Mouse (Mus musculus) megakaryocyte, embryonic 14.5 days (primary cell): ENCODE measurements at regions not wholly inside any gene's neighbourhood (a gene's known extent, or its start where the extent isn't known, plus 50 kb on each side); places are given as distances from the start of the nearest gene placed in this dataset.

Experiments
- H3K27me3 ChIP-seq: replicated peaks from 2 replicates; pipeline ENCODE3; 2012; ENCODE audit warnings: inconsistent platforms
- H3K36me3 ChIP-seq: replicated peaks from 2 replicates; pipeline ENCODE3; 2012; ENCODE audit warnings: low read length, inconsistent platforms, mixed read lengths
- H3K4me1 ChIP-seq: 2 replicates; pipeline ENCODE4 v1.6.1; 2012; ENCODE audit warnings: inconsistent platforms
- H3K4me3 ChIP-seq: replicated peaks from 2 replicates; pipeline ENCODE3; 2012; ENCODE audit warnings: moderate library complexity, mild to moderate bottlenecking, inconsistent platforms
- H3K9me3 ChIP-seq: 2 replicates; pipeline ENCODE4 v1.6.1; 2012; ENCODE audit warnings: inconsistent platforms
- FLI1 ChIP-seq: IDR thresholded peaks from 2 replicates; pipeline ENCODE4 v1.6.1; 2012; ENCODE audit warnings: low read length, inconsistent platforms, mixed read lengths
- GATA1 ChIP-seq: IDR thresholded peaks from 3 replicates; pipeline ENCODE4 v1.6.1; 2012; ENCODE audit warnings: mixed read lengths, low read length, inconsistent platforms, borderline replicate concordance

DNA sequence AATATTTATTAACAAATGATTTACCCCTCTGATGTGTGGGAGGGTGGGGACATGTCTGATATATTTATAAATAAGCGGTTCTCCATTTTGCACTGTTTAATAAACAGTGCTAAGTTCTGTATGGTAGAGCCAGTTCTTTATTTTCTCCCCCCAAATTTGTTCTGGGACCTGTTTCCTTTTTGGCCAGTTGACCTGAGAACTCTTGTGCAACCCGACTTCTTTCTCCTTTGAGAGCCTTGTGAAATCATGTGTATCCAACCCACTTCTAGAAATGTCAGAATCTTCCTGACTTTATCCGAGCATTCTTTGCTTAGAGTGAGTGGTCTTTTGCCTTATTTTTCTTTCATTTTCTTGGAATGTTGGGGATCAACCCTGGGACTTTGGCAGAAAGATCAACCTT is 102.6 kb upstream of the Tgfbr2 start:
- no peaks in the 10 kb centered on the region for H3K36me3 ChIP-seq
- TF ChIP-seq FLI1, result no peak
- TF ChIP-seq GATA1, result no peak
- H3K9me3 ChIP-seq, result no peaks in the 10 kb centered on the region
- peaks cover 3% of the 10 kb centered on the region for H3K27me3 ChIP-seq
- H3K4me3 ChIP-seq, result no peak overlapping the region
- no peaks in the 10 kb centered on the region for H3K4me1 ChIP-seq

DNA sequence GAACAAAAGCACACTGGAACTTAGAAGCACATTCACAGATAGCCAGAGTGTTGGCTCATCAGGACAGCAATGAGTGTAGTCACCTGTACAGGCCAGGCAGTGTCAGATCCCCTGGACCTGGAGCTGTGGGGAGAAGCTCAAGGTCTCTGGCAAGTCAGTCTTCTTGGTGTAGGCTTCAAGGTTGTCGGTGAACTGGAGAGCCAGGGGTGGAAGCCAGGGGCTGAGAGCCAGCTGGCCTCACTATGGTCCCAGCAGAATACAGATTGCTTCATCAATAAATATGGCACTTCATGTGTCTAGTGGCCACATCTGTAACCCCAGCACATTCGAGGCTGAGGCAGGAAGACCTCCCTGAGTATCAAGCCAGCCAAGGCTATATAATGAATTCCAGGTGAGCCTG is 101.0 kb upstream of the Tgfbr2 start:
- Histone ChIP-seq H3K36me3 (no peaks in the 10 kb centered on the region), H3K9me3 (no peaks in the 10 kb centered on the region), H3K27me3 (peaks cover 5% of the 10 kb centered on the region), H3K4me1 (no peaks in the 10 kb centered on the region), H3K4me3 (no peak overlapping the region)
- TF ChIP-seq FLI1 (no peak), GATA1 (no peak)

DNA sequence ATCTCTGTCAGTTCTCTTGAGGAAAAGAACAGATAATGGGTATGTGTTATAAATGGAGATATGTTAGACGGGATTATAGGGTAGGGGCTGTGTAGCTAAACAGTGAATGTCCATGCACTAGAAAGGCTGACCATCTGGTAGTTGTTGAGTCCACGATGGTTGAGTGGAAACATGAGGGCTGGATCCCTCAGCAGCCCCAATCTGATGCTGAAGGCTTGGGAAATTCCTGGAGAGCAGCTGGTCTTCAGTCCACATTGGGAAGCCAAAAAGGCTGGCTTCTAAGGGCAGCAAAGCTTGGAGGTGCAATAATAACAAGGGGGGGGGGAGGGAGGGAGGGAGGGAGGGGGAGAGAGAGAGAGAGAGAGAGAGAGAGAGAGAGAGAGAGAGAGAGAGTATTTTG is 97.3 kb upstream of the Tgfbr2 start:
- Histone ChIP-seq H3K4me1 (no peaks in the 10 kb centered on the region), H3K9me3 (no peaks in the 10 kb centered on the region), H3K4me3 (no peak overlapping the region), H3K36me3 (no peaks in the 10 kb centered on the region), H3K27me3 (peaks cover 8% of the 10 kb centered on the region)
- TF ChIP-seq FLI1 (no peak), GATA1 (no peak)

DNA sequence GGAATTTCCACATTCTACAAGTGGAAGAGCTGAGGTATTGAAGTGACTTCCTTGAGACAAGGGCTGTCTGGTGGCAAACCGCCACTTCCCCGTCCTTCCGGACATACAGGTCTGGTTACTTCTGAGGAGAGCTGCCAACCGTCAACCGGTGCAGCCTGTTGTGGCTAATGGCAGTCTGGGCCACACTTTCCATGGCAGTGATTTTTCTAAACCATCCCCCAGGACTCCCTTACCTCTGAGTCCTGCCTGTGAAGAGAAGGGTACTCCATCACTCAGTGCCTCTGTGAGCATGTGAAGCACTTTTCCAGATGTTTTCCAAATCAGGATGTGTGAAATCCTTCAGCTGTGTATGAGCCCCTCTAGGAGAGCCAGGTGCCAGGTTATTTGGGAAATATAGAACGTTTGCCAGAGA is 95.3 kb upstream of the Tgfbr2 start:
- peaks cover 11% of the 10 kb centered on the region for H3K27me3 ChIP-seq
- TF ChIP-seq FLI1 (no peak), GATA1 (no peak)
- no peaks in the 10 kb centered on the region for H3K36me3 ChIP-seq
- no peaks in the 10 kb centered on the region for H3K4me1 ChIP-seq
- H3K4me3 ChIP-seq, result no peak overlapping the region
- H3K9me3 ChIP-seq, result no peaks in the 10 kb centered on the region

DNA sequence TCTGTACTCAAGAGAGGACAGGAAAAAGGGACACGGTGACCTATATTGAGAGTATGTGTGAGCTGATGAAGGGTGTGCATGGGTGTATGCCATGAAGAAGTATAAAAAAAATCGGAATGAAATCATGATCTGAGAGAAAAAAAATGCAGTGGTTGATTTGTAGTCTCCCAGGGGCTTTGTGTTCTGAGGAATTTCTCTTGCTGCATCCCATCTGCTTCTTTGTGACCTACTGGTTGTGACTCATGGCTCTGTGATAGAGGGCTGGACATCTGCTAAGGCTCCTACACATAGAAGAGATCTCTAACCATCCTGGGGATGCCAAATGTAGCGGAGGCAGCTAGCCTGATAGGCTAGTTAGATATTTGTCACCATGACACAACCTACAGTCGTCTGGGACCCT is 92.3 kb upstream of the Tgfbr2 start:
- TF ChIP-seq GATA1 (no peak), FLI1 (no peak)
- peaks cover 12% of the 10 kb centered on the region for H3K27me3 ChIP-seq
- H3K9me3 ChIP-seq, result no peaks in the 10 kb centered on the region
- H3K4me3 ChIP-seq, result no peak overlapping the region
- no peaks in the 10 kb centered on the region for H3K36me3 ChIP-seq
- no peaks in the 10 kb centered on the region for H3K4me1 ChIP-seq

DNA sequence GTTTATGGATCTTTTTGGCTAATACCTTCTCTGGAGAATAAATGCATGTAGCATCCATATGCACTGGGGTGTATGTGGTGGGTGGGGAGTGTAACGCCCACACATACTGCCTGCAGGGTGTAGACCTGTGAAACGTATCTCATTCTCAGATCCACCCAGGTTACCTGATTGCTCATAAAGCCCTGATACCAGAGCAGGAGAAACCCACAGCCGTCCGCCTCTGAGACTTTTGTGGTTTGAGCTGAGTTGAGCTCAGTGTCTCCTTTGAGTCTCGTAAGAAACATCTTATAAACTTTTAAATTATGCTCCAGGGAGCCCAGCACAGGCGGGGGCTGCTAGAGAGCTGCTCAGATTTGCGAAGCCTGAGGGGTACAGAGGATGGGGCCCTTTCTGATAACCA is 88.7 kb upstream of the Tgfbr2 start:
- Histone ChIP-seq H3K27me3 (peaks cover 4% of the 10 kb centered on the region), H3K4me1 (no peaks in the 10 kb centered on the region), H3K36me3 (no peaks in the 10 kb centered on the region), H3K9me3 (no peaks in the 10 kb centered on the region), H3K4me3 (no peak overlapping the region)
- no peak for TF ChIP-seq FLI1
- no peak for TF ChIP-seq GATA1

DNA sequence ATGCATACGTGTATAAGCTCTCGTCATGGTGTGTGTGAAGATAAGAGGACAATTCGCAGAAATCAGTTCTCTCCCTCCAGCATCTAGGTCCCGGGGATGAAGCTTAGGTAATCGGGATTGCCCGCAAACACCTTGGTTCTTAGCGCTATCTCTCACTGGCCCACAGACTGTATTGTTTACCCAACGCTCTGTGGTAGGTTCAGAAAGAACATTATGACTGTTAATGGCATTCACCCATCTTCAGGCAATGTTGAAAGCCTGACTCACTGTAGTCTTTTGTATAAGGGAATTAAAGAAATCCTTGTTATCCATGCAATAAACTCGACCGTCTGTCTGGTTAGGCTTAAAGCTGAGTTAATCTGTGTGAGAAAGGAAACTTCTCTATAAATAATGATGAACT is 84.4 kb upstream of the Tgfbr2 start:
- Histone ChIP-seq H3K4me3 (no peak overlapping the region), H3K36me3 (no peaks in the 10 kb centered on the region), H3K4me1 (no peaks in the 10 kb centered on the region), H3K27me3 (peaks cover 1% of the 10 kb centered on the region), H3K9me3 (peaks cover 23% of the 10 kb centered on the region)
- no peak for TF ChIP-seq FLI1
- TF ChIP-seq GATA1, result no peak

DNA sequence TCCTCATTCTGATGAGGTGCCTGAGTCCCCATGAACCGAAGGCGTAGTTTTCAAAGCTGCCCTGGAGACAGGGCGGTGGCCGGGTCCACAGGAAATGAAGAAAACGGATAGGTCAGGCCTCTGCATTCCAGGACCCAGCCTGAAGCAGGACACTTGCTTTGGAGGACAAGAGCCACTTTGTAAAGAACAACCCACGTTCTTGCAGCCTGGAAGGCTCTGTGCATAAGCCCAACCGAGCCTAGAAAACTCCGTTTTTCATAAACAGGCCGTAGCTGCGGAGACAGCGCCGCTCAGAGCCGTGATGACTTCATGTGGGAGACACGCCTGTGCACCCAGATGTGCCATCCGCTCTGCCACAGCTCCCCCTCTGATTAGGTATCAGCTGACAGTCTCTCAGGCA is 78.4 kb upstream of the Tgfbr2 start:
- peaks cover 32% of the 10 kb centered on the region for H3K9me3 ChIP-seq
- no peaks in the 10 kb centered on the region for H3K27me3 ChIP-seq
- no peaks in the 10 kb centered on the region for H3K36me3 ChIP-seq
- TF ChIP-seq GATA1, result no peak
- no peak for TF ChIP-seq FLI1
- H3K4me1 ChIP-seq, result peaks cover 4% of the 10 kb centered on the region
- H3K4me3 ChIP-seq, result no peak overlapping the region

DNA sequence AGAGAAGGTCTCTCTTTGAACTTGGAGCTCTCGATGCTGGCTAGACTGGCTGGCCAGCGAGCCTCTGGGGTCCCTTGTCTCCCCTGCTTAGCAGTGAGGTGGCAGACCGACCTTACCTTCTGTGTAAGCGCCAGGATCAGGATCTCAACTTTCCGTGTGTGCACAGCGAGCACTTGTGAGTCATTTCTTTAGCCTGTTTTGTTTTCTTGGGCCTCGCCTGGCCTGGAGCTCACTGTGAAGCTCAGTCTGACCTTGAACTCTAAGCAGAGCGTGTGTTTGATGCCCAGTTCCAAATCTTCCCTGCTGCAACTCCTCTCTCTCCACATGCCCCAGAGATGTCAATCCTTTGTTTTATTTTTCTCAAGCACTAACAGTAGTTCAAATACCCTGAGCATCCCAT is 77.6 kb upstream of the Tgfbr2 start:
- Histone ChIP-seq H3K4me3 (no peak overlapping the region), H3K4me1 (peaks cover 4% of the 10 kb centered on the region), H3K9me3 (peaks cover 30% of the 10 kb centered on the region), H3K27me3 (no peaks in the 10 kb centered on the region), H3K36me3 (no peaks in the 10 kb centered on the region)
- TF ChIP-seq GATA1, result no peak

DNA sequence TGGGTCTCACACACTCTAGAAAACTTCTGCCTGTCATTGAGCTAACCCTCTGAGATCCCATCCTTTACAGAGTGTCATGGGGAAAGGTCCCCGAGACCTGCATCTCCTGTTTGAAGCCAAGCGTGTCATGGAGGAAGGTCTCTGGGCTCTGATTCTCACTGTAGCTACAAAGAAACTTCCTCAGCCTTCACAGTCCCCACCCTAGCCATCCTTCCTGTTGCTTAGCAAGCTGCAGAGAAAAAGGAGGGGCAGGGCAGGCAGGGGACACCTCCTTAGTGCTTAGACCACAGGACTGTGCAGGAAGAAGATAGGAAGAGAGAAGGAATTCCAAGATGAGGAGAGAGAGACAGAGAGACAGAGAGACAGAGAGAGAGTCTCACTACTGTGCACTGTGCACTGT is 74.6 kb upstream of the Tgfbr2 start:
- no peaks in the 10 kb centered on the region for H3K27me3 ChIP-seq
- TF ChIP-seq FLI1 (no peak), GATA1 (no peak)
- H3K4me1 ChIP-seq, result peaks cover 4% of the 10 kb centered on the region
- H3K36me3 ChIP-seq, result no peaks in the 10 kb centered on the region
- no peak overlapping the region for H3K4me3 ChIP-seq
- peaks cover 10% of the 10 kb centered on the region for H3K9me3 ChIP-seq

DNA sequence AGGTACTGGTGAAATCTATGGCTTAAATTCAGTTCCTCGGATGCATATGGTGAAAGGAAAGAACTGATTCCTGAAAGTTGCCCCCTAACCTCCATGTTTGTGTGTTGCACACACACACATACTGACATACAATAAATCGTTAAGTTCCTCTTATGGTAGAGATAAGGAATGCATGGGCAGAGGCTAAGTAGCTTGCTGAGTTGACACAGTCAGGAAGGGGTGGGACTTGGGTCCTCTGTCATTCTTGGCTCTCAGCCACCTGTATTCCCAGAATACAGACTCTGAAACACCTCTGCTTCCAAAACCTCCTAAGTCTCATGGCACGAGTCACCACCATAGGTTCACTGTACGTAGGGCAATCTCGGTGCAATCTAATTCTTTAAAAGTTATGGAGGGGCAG is 70.0 kb upstream of the Tgfbr2 start:
- Histone ChIP-seq H3K36me3 (no peaks in the 10 kb centered on the region), H3K27me3 (no peaks in the 10 kb centered on the region), H3K4me1 (peaks cover 4% of the 10 kb centered on the region), H3K4me3 (no peak overlapping the region), H3K9me3 (0 out of 2 replicates have a peak, but pooled peaks cover 3% of the 10 kb centered on the region)
- TF ChIP-seq GATA1, result no peak
- TF ChIP-seq FLI1, result no peak
